Mouse (Mus musculus): ENCODE measurements around the gene Vangl2. TPM values are rescaled to one million over a fixed set of nuclear protein-coding genes. Genes with fewer than 3 reads are reported as not detected.

Vangl2 gene
- polyA plus RNA-seq (2012), result not detected in 2 replicates

- no peak for TF ChIP-seq GATA1 (IDR thresholded peaks at IDR 0.05; ENCODE audit: low read length)
Measured at GRCm38 (mm10) chr1:172028394-172029275, at the start of gene Vangl2. Vangl2 (minus strand) TSS chr1:172028444.

GRCm38 (mm10) chr1:172077981-172078380 lies 49.7 kb upstream of the Vangl2 start:
- TF ChIP-seq GATA1 (IDR thresholded peaks at IDR 0.05; ENCODE audit: low read length), result no peak

DNA sequence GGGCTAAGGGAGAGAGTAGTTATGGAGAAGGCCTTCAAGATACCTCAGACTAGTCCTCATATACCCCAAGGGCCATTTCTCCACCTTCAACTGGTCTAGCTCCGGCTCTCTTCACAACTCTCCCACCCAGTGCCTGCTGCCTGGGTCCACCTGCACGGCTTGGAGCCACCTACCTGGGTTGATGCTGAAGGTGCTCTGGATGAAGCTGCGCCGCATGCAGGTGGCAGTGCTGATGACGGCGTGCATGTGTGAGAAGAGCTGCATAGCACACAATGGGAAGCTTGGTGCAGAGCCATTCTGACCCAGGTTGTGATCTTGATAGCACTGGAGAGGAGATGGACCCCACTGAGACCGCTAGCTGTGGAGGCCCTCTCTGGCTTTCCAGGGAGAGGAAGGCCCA lies 44.4 kb upstream of the Vangl2 start:
- no peak for TF ChIP-seq GATA1 (IDR thresholded peaks at IDR 0.05; ENCODE audit: low read length)

DNA sequence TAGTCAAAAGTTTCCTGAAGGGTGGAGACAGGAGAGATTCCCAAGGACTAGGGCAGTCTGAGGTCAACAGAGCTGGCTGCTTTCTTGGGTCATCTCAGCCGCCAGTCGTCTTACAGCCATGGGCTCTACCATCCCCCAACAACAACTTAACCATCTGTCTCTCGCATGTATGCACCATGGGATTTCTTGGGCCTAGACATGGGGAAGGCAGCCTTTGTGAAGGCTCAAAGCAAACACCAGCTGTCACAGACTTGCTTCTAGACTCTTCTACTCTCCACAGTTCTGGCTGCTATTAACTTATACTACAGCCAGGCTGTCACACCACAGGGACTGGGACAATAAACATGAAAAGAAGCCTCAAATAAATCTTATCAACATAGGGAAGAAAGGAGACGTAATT lies 43.3 kb upstream of the Vangl2 start:
- no peak for TF ChIP-seq GATA1 (IDR thresholded peaks at IDR 0.05; ENCODE audit: low read length)

- no peak for TF ChIP-seq GATA1 (IDR thresholded peaks at IDR 0.05; ENCODE audit: low read length)
Measured at GRCm38 (mm10) chr1:172070227-172070626, 42.0 kb upstream of the Vangl2 start.

DNA sequence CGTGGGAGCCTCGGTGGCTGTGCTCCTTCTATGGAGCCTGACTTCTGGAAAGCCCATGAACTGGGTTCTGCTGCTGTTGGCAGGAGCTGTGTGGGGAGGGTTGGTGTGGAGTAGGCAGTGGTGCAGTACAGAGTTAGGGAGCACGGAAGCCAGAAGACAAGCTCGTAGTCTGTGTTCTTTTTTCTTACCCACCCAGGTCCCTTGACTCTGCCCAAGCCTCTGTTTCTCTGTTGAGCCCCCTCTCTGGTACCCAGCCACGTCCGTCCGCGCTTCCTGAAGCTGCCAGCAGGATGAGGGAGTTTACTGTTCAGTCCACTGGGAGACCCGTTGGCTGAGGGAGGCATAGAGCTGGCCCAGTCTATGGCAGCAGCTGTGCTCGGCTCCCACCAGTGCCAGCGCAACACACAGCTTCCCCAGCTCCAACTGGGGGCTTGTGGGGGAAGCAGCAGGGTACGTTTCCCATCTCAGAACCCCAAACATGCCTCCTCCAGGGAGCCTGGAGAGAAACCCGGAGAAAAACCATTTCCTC lies 36.4 kb upstream of the Vangl2 start:
- TF ChIP-seq GATA1 (IDR thresholded peaks at IDR 0.05; ENCODE audit: low read length), result no peak

DNA sequence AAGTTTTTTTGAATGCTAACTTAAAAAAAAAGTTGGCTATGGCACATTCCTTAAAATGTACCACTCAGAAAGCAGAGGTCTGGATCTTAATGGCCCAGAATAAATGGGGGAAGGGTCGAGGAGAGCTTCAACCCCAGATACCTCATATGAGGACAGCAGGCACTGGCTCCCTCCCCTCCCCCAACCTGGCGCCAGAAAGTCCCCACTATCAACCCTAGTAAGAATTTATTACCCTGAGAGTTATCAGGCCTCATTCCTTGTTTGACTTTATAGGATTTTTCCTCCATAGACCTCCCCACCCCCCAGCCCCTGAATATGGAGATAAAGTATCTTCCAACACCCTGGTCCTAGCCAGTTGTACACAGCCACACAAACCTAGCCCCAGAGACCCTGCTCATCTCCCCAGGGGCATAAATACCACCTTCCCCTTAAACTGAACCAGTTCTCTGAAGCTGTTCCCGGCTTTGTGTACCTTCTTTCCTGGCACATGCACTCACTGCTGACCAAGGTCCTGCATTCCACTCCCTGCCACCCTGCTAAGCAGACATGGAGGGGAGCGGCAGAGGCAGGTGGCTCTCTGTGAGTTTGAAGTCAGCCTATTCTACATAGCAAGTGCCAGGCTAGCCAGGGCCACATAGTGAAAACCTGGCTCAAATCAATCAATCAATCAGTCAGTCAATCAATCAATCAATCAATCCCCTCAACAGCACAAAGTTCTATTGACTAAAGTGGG lies 35.2 kb upstream of the Vangl2 start:
- TF ChIP-seq GATA1 (IDR thresholded peaks at IDR 0.05; ENCODE audit: low read length), result no peak

DNA sequence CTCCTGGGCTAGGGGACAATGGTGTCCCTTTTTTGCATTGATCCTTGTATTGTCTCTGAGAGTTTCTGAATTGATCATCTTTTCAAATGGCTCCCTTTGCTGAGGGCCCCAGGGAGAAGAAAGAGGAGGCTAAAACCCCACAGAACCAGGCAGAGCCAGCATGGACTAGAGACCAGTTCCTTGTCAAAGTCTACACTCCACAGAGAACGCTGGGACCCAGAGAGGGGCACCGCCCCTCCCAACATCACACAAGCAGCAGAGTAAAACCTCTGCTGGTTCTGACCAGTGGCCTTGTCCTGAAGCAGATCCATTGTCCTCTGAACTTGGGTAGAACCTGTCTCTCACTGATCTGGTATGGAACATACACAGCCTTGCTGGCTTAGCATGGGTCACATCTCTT lies 33.9 kb upstream of the Vangl2 start:
- TF ChIP-seq GATA1 (IDR thresholded peaks at IDR 0.05; ENCODE audit: low read length), result no peak

GRCm38 (mm10) chr1:172061217-172061616 lies 33.0 kb upstream of the Vangl2 start:
- TF ChIP-seq GATA1 (IDR thresholded peaks at IDR 0.05; ENCODE audit: low read length), result no peak

DNA sequence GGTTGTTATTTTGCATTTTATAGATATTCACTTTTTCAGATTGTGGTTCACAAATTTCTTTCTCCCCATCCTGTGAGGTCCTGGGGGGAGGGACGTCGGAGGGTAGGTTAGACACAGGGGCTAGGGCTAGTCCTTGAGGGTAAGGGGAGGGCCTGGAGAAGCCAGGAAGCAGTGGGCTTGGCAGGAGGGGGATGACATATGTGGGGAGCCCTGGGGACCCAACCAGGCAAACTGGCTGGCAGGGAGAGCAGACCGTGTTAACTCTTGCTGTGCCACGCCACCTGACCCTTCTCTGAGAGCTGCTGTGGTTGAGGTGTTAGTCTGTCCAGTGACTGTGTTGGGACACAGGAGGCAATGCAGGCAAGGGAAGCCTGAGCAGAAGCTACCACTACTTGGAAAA lies 32.4 kb upstream of the Vangl2 start:
- TF ChIP-seq GATA1 (IDR thresholded peaks at IDR 0.05; ENCODE audit: low read length), result no peak

- TF ChIP-seq GATA1 (IDR thresholded peaks at IDR 0.05; ENCODE audit: low read length), result no peak
Measured at GRCm38 (mm10) chr1:172058874-172059273, 30.6 kb upstream of the Vangl2 start.

- no peak for TF ChIP-seq GATA1 (IDR thresholded peaks at IDR 0.05; ENCODE audit: low read length)
Measured at GRCm38 (mm10) chr1:172058321-172058720, 30.1 kb upstream of the Vangl2 start.

DNA sequence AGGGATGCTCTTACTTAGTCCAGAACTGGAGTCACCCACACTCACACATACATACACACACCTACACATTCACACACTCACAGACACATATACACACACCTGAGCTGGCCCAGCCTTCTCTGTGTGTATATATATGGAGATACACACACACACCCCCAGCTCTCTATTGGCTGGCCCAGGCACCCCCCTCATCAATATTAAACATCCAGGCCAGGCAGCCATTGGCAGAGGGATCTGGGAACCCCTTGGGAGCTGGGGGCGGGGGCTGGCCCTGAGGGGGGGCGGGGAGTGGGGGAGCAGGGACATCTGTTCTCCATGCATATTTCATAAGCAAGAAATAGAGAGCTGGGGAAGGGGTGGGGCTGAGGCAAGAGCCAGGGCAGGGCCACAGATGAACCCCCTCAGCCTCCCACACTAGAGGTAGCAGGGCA lies 29.3 kb upstream of the Vangl2 start, which contains the start of gene Nhlh1:
Gene Nhlh1 (minus strand): TSS at position 83 of the 431 bp plus-strand sequence.
- no peak for TF ChIP-seq GATA1 (IDR thresholded peaks at IDR 0.05; ENCODE audit: low read length)

DNA sequence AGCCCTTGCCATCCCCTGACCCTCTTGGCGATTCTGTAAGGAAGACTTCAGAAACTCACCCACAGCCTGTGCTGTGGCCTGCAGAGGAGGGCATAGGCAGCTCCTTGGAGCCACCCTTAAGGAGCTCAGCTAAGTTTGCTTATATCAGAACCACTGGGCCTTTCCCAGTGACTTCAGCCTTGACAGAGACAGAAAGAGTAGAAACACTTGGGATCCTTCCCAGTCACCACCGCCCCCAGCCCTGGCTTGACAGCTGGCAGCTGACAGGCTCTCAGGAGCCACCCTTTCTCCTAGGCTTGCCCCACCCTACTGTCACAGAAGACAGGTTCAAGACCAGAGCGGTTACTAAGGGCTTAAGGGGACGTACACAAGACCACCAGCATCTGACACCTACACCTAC lies 28.0 kb upstream of the Vangl2 start:
- TF ChIP-seq GATA1 (IDR thresholded peaks at IDR 0.05; ENCODE audit: low read length), result no peak

GRCm38 (mm10) chr1:172053541-172054440 lies 25.5 kb upstream of the Vangl2 start:
- no peak for TF ChIP-seq GATA1 (IDR thresholded peaks at IDR 0.05; ENCODE audit: low read length)
